Mouse (Mus musculus): ENCODE measurements at regions not wholly inside any gene's neighbourhood (a gene's known extent, or its start where the extent isn't known, plus 50 kb on each side); places are given as distances from the start of the nearest gene placed in this dataset.

DNA sequence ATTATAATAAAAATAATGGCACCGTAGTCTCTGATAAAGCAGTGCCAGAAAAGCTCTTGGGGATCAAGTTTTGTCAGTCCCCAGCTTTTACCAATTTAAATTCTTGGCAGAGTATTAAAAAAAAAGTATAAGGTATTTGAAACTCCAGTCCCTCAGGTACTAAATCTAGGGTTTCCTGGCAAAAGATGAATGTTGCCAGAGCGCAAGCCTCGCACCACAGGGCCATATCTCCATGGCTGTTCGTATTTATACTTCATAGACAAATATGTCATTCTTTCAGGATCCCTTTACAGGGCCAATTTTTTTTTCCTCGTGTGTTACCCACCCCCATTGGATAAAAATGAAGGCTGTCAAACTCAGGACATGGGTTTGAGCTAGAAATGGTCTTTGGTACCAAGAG, 546.8 kb downstream of the Ccdc171 start:
- CTCF ChIA-PET = no interaction called here

DNA sequence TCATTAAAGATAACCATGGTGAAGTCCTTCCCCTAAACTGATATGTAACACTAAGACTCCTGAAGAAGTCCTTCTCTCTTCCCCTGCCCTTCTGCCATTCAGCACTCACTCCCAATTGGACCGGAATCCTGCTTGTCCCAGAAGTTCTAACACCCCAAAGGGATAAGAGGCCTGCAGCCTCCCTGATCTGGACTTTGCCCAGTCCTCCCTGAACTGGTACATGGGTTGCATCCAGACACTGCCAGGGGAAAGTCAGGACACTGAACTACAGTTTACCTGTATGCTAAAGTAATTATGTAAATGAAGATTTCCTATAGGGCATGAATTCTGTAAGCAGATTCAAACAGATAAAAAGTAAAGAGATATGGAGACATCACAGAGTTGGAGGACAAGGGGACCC, 551.2 kb downstream of the Ccdc171 start:
- CTCF ChIA-PET = no interaction called here
- POLR2A ChIA-PET = no interaction called here

More for the DNA sequence above, 546.8 kb downstream of the Ccdc171 start:
- POLR2A ChIA-PET = no interaction called here

DNA sequence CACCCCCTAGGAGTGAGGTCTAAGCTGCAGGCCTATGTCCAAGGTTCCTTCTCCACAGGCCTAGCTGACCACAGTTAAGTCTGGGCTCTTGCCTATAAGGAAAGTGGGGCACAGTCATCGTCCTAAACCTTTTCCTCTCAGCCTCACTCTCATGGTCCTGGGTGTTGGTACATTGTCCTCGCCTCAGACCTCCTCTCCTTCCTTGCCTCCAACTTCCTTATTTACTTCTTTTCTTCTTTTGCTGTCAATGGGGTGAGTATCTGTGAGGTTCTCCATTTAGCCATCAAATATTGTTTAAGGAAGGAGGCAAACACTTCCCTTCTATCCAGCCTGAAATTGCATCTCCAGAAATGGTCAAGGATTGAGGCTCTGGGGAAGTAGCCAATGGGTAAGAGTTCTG, 554.2 kb downstream of the Ccdc171 start:
- ChIA-PET POLR2A (no interaction called here), CTCF (no interaction called here)

DNA sequence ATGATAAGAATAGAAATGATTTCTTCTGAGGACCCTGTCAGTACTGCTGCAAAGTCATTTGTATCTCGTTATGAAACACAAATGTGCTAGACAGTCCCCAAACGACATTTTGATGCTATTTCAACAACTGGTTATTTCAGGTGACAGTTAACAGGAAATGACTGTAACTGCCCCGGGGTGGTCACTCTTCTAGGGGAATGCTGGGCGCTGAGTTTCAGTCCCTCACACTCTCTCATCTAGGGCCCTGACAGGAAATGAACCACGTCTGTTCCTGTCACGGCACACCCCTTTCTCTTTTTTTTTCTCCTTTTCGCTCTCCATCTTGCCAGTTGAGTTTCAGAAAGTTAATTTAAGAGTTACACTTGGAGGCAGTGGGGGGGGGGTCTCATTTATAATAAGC, 556.2 kb downstream of the Ccdc171 start:
- POLR2A ChIA-PET = no interaction called here
- CTCF ChIA-PET = no interaction called here

DNA sequence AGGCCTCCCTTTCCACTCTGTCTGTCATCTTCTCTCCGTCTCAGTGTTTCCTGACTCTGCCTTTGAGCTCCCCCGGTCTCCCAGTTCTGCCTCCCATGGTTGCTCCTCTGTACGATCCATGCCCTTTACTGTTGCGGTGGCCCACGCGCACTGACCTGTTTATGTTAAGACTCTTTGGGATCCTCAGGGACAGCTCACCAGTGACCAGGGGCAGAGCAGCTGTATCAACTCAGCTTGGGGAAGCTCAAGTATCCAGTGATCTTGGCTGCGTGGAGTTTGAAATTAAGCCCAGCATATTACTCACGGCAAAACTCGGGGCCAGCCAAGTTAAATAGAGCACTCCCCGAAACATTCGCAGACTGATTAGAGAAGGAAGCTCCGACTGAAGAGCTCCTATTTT, 562.8 kb downstream of the Ccdc171 start:
- ChIA-PET POLR2A (interaction anchor here in 2 of 4 experiments (0.6 to 0.7 kb wide), 2 partner anchors 251 to 647 kb away, joined by 3 read pairs; no protein-coding TSS in a partner anchor), CTCF (no interaction called here)

DNA sequence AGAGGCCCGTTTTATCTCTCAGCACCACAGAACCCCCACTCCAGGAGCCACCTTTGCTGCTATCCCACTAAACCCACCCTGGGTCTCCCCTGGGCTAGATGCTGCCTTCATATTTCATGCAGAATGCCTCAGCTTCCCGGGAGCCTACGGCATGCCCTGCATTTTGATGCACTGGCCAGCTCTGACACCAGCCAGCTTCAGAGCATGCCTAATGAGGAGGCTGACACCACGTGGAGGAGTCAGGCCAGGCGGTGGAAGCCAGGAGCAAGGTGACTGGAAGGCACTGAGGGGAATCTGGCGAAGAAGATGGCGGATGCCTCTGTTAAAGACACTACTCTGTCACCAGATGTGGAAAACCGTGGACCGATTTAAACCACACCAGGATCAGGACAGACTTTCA, 567.2 kb downstream of the Ccdc171 start:
- ChIA-PET POLR2A (no interaction called here), CTCF (no interaction called here)

DNA sequence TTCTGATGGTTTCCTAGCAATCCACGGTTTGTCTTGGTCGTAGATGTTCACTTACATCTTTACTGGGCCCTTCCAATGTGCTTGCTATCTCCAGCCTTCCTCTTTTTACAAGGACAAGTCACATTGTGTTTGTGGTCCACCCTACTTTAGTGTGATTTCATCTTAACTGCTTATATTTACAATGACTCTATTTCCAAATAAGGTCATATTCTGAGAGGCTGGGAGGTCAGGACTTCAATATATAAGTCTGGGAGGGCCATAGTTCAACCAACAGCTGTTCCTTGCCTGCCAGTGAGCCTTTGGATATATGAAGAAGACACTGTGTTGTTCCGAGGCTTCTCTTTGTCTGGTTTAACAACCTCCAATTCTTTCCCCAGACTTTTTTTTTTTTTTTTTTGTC, 569.9 kb downstream of the Ccdc171 start:
- ChIA-PET POLR2A (no interaction called here), CTCF (no interaction called here)

DNA sequence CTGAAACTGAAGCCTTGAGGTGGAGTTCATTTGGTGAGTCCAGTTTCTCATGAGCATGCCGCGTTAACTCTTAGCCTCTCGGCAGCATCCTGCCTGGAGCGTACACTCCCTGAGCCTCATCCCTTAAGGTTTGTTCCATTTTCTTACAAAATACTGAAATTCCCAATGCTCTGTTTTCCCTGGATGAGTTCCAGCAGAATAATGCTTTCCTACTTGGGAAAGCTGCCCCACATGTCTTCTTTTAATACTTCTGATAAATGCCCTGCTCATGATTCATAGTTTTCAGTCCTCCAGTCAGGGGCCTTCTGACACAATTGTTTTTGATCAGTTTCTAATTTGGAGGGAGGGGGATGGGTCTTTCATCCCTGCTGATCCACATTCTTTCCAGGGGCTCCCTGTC, 570.7 kb downstream of the Ccdc171 start:
- CTCF ChIA-PET = no interaction called here
- POLR2A ChIA-PET = no interaction called here

DNA sequence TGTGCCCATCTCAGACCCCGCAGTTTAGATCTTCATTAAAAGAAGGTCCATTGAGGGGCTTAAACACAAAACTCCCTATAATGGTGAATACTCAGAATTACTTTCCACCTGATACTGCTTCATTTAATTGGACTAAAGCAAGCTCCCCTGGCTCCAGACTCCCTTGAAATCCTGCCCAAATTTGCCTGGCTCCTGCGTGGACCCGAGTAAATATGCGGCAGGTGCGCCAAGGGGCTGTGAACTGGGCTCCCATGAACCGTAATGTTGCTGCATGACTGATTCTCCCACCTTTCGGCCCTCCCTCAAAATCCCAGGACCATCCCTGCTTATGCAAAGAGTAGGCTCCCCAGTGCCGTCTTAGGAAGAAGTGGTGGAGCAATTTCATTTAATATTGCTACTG, 573.7 kb downstream of the Ccdc171 start:
- ChIA-PET CTCF (no interaction called here), POLR2A (interaction anchor here in 1 of 4 experiments (1.0 to 1.3 kb wide), 2 partner anchors 9 to 633 kb away, joined by 3 to 5 read pairs; no protein-coding TSS in a partner anchor)

DNA sequence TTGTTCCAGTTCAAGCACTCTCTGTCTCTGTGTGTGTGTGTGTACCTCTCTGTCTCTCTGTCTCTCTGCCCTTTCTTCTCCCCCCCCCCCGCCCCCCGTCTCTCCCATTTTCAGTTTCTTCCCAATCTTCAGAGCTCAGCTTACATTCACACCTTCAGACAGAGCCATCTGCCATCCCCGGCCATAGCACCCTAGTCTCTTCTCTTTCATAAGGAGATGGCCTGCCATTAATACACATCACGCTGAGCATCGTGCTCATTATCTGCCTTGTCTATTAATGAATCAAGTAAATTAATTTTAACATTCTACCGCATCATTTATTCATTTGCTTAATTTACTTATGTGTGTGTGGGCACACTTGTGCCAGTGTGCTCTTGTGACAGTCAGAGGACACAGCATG, 573.2 kb downstream of the Bnc2 start:
- POLR2A ChIA-PET = interaction anchor here in 1 of 4 experiments (0.6 kb wide), 1 partner anchor 57 kb away, joined by 3 read pairs; no protein-coding TSS in a partner anchor
- CTCF ChIA-PET = no interaction called here

DNA sequence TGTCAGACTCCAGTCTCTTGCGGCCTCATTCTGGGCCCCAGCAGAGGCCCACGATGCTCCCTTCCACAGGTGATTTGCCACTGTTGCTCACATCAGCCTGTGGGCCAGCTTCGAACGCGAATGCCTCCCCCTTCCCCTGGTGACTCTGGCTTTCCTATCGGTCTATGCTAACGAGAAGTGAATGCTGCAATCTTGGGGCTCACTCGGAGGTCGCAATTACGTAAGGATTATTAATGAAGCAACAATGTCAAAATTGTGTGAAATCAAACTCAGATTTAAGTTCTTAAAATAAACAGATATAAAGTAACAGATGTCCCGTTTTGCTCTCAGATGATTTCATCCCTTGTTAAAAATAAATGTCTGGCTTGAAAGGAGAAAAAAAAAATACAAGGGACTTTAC, 572.3 kb downstream of the Bnc2 start:
- ChIA-PET CTCF (no interaction called here), POLR2A (no interaction called here)

DNA sequence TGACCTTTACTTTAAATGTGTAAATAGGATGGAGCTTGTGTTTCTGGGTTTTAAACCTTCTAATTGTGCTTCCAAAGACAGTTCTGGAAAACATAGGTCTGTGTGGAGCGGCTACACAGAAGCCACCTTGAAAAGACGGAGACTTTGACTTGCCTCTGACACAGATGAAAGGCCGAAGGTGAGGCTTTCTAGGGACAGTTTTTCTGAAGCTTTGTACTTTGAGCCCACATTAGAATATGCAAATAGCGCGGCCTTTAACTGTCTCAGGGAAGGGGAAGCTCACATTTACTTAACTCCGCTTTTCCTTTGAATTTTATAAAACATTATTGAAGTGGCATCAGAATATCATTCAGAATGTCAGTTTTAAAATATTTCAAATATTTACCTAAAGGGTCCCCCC, 566.5 kb downstream of the Bnc2 start:
- ChIA-PET CTCF (interaction anchor here in 1 of 4 experiments (0.6 kb wide), 1 partner anchor 276 kb away, joined by 4 read pairs; no protein-coding TSS in a partner anchor), POLR2A (interaction anchor here in 1 of 4 experiments (0.6 to 1.6 kb wide), 3 partner anchors 9 to 370 kb away, joined by 4 to 6 read pairs (median 5); no protein-coding TSS in a partner anchor)

DNA sequence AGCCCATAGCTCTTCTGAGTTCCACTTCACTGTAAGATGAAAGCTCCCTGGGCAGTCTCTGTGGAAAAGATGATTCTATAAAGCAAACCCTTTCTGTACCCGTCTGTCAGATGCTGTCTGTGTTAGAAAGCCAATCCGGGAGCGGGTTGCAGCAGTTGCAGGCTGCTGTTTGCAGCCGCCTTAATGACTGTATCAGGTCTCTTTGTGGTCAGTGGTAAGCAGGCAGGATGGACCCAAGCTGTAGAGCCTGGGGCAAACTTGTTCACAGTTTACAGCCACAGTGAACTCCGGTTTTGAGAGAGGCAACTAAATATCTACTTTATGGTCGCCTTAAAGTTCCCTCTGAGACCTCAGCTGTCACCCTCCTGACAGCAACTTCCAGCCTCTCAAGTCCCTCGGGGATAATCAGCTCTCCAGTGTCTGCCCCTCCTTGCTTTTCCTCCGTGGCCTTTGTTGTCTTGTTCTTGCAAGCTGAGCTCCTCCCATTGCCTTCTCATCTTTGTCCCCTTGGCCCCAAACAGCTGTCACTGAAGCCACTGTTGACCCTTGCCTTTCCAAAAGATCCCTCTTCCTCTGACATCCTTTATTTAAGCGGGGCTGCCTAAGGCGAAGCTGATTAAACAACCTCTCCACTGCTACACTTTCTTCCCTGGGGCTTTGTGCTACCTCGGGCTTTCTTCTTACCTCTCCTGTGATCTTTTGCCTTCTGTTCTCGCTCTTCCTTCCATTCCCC, 565.1 kb downstream of the Bnc2 start:
- CTCF ChIA-PET = no interaction called here
- POLR2A ChIA-PET = interaction anchor here in 1 of 4 experiments (0.6 kb wide), 1 partner anchor 113 kb away, joined by 7 read pairs; no protein-coding TSS in a partner anchor

DNA sequence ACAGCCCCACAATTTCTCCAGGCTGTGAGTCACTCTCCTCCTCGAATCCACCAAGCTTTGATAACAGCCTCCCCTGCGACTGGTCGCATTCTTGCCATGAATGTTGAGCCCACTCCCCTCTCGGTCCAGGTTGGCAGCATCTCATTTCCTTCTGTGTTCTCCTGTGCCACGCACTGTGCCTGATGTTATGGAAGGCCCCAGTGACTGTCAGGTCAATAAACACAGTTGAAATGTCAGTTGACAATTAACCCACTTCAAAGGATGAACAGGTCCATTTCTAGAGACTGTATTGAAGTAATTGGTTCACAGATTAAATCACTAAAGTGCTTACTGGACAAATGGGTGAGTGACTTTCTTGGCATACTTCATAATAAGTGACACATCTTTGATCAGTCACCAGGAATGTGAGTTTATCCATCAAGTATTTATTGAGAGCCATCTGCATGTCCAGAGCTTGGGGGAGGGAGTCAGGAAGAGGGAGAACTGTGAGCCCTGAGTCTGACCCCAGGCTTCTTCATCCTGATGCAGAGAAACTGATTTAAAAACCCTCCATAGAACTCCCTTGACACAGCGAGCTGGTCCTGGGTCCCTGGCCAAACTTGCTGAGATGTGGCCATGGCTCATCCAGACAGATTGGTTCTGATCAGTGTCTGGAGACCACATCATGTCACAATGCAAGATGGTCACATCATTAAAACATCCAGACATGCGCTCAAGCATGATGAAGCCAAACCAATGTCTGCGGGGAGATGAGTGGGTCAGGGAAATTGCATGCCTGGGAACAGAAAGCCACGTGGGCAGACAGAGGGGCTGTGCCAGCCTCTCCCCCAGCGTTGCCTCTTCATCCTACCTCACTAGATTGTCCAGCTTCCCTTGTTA, 560.7 kb downstream of the Bnc2 start:
- POLR2A ChIA-PET = interaction anchor here in 2 of 4 experiments (0.5 to 0.7 kb wide), 2 partner anchors 265 to 795 kb away, joined by 4 to 5 read pairs; no protein-coding TSS in a partner anchor
- CTCF ChIA-PET = no interaction called here

DNA sequence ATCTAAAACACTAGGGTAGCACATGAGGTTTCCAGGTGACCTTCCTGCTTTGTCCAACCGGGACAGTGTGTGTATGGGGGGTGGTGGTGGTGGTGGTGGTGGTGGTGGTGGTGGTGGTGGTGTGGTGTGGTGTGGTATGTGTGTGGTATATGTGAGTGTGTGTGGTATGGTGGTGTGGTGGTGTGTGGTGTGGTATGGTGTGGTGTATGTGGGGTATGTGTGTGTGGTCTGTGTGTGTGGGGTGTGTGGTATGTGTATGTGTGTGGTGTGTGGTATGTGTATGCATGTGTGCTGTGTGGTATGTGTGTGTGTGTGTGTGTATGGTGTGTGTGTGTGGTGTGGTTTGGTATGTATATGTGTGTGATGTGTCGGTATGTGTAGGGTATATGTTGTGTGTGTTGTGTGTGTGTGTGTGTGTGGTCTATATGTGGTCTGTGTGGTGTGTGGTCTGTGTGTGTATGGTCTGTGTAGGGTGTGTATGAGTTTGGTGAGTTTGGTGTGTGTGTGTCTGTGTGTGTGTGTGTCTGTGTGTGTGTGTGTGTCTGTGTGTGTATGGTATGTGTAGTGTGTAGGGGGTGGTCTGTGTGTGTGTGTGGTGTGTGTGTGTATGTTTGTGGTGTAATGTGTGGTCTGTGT, 556.7 kb downstream of the Bnc2 start:
- ChIA-PET POLR2A (interaction anchor here in 1 of 4 experiments (0.5 to 0.6 kb wide), 2 partner anchors 686 to 776 kb away, joined by 3 read pairs; no protein-coding TSS in a partner anchor), CTCF (no interaction called here)

DNA sequence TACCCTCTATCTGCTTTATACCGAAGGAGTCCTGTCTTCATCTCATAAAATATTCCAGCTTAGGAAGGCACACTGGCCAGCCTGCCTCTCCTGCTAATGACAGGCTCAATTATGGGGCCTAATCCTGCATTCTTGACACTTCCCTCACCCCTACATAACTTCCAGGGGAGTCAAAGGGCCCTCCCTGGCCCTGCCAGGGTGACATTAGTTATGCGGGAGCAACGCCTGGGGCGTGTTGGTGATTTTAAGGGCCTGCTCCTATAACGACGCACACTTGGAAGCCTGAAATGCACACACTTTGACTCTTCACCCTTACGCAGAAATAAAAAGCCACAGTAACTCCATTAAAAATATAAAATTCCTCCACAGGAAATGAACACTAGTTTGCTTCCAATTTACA, 555.5 kb downstream of the Bnc2 start:
- ChIA-PET POLR2A (no interaction called here), CTCF (no interaction called here)

DNA sequence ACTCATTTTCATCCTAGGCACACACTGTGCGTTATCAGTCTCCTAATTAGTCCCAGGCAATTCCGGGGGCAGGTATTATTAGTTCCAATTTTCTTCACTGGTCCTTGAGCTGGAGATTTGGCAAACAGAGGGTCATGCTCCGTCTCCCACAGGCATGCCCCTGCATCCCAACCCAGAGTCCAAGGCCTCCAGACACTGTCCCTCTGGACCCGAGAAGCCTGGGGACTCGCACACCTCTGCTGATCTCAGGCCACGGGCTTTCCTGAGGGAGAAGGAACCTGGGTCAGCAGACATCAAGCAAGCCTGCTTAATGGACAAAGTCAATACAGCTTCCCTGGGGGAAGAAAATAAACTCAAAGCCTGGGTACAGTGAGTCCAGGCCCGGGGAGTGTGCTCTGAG, 554.7 kb downstream of the Bnc2 start:
- POLR2A ChIA-PET = no interaction called here
- CTCF ChIA-PET = no interaction called here

DNA sequence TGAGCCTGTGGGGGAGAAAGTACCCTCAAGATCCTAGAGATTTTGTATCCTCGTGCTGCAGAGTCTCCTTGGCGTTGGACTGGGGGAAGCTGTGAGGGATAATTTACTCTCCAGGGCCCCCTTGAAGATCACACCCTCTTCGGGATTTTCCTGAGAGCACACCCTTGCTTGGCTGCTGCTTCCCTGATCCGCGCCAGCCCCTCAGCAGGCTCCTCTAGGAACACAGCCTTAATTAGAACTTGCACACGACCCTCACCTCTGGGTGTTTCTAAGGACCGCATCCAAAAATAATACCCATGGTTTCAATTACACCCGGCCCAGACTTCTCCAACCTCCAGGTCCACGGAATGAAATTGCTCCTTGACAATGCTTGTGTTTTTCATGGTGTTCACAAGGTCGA, 553.6 kb downstream of the Bnc2 start:
- CTCF ChIA-PET = no interaction called here

DNA sequence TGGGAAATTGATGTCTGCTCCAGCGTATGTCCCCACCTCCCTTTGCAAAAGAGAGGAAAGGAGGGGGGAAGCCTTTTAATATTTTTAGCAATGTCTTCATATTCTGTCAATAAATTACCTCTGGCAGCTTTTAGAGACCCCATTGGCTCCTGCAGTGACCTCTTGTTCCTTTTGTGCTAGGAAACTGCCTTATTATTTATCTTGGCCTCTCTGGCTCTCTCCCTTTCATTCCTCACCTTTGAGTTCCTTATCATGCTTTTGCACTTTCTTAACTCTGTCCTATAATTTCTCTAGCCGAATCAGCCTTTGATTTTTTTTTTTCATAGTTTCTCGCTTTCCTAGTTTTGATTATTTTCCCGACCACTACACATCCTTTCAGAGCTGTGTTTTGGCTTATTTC, 548.7 kb downstream of the Bnc2 start:
- CTCF ChIA-PET = no interaction called here
- POLR2A ChIA-PET = no interaction called here

More for the DNA sequence above, 553.6 kb downstream of the Bnc2 start:
- POLR2A ChIA-PET = interaction anchor here in 1 of 4 experiments (0.6 kb wide), 1 partner anchor 902 kb away, joined by 3 read pairs; no protein-coding TSS in a partner anchor

DNA sequence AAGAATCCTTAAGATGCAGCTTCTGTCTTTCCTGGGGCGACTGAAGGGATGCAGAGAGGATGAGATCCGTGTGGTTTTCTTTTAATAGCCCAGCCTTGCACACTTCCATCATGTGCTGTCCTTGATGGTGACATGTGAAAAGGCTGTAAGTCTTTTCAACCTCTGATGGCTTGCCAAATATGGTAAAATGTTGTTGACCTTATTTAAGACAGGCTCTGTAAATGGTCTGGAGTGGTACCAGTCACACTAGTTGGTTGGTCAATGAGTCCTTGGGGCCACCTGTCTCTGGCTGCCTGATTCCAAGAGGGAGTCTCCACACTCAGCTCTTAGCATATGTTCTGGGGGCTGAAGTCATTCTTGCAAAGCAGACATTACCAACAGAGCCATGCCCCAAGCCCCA, 547.7 kb downstream of the Bnc2 start:
- POLR2A ChIA-PET = no interaction called here
- CTCF ChIA-PET = no interaction called here

Data from embryonic stem cell, embryonic (primary cell).